Mouse (Mus musculus): Measurements from ENCODE around the gene Gtf2a1l. TPM values are rescaled to one million over a fixed set of nuclear protein-coding genes. Genes with fewer than 3 reads are reported as not detected.

Gene Gtf2a1l
- polyA plus RNA-seq, 1 experiment from 2014 or later = 0.20 TPM

DNA sequence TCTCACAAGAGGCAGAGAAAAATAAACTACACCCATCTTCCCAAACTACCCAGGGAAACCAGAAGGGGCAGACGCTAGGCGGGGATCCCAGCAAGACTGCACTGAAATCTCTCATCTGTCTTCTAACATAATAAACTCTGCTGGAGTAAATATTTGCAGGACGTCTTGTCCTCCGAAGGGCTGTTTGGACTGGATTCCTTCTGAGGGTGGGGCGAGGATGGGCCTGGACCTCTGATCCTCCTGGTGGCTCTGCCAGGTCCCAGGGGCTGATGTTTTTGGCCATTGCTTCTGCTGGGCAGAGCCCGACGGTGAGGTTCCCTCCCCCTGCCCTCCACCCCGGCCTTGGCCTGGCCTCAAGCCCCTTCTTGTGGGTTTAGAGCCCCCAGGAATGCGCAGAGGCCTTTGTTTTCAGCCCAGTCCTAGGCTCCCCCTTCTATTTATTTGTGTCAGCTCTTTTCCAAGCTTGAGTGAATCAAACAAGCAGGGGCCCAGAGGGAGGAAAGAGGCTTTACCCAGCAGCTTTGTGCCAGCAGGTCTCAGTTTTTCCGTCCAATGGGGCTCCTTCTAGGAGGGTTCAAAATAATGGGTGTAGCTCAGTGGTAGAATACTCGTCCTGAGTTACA lies 38.4 kb upstream of the Gtf2a1l start:
- 29% methylated on average over 11 of the region's 11 CpGs for WGBS
- peak overlapping the region; percentile 64 for H3K9ac ChIP-seq
- H3K27ac ChIP-seq (ENCODE audit: poor library complexity, severe bottlenecking) = peak overlapping the region; percentile 95
- peak overlapping the region; percentile 58 for H3K4me2 ChIP-seq
- peak overlapping the region; percentile 10; the same call in 1 of the 2 replicates for H3K4me3 ChIP-seq
- H3K27me3 ChIP-seq (replicated peaks) = no peaks in the 10 kb centered on the region
- peaks cover 7% of the 10 kb centered on the region for H3K36me3 ChIP-seq
- no peaks in the 10 kb centered on the region for H3K9me3 ChIP-seq (replicated peaks)
- 0 out of 2 replicates have a peak, but pooled peaks have one; percentile 4 for ATAC-seq (ENCODE audit: insufficient number of reproducible peaks, low FRiP score)
- peaks cover 63% of the 10 kb centered on the region for H3K4me1 ChIP-seq (replicated peaks)

DNA sequence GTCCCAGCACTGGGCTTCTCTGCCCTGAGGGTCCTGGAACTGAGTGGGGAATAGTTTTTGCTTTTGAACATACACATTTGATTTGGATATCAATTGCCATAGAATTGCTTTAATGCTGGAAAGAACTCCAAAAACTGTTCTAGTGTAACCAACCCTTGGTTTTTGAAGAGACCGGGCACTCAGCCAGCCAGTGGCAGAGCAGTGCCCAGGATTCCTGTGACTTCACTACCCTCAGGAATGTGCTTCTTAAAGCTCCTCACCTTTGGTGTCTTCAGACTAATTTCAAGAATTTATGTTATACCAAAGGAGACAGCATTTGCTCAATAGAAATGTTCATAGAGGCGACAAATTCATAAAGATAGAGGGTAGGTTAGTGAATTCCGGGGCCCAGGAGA lies 37.9 kb upstream of the Gtf2a1l start:
- H3K4me2 ChIP-seq = peak overlapping the region; percentile 58
- 70% methylated on average over 3 of the region's 3 CpGs for WGBS
- H3K27ac ChIP-seq (ENCODE audit: poor library complexity, severe bottlenecking) = peak overlapping the region; percentile 95
- ATAC-seq (ENCODE audit: insufficient number of reproducible peaks, low FRiP score) = no peak
- no peaks in the 10 kb centered on the region for H3K9me3 ChIP-seq (replicated peaks)
- peaks cover 12% of the 10 kb centered on the region for H3K36me3 ChIP-seq
- H3K9ac ChIP-seq = peak overlapping the region; percentile 64
- no peaks in the 10 kb centered on the region for H3K27me3 ChIP-seq (replicated peaks)
- H3K4me3 ChIP-seq = no peak overlapping the region
- H3K4me1 ChIP-seq (replicated peaks) = peaks cover 57% of the 10 kb centered on the region

DNA sequence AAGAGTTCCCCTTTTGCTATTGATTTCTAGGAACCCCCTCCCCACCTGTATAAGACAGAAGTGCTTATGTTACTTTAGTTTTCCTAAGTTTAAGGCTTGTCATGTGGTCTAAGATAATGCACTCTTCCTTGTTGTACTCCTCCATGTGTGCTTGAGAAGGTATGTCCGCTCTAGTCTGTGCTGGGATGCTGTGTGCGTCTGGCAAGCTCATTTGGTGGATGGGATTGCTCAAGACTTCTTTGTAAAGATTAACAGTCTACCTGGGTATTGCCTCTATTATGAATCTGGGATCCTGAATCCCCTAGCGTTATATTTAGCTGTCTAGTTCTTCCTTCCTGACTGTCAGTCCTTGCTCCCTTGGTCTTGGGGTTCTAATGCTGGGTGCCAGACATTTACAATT lies 35.8 kb upstream of the Gtf2a1l start:
- Histone ChIP-seq H3K4me3 (no peak overlapping the region), H3K27ac (ENCODE audit: poor library complexity, severe bottlenecking) (no peak overlapping the region), H3K4me1 (replicated peaks) (peaks cover 39% of the 10 kb centered on the region), H3K27me3 (replicated peaks) (no peaks in the 10 kb centered on the region), H3K9ac (no peak overlapping the region), H3K36me3 (peaks cover 27% of the 10 kb centered on the region), H3K9me3 (replicated peaks) (no peaks in the 10 kb centered on the region), H3K4me2 (no peak overlapping the region)
- 81% methylated on average over 3 of the region's 3 CpGs for WGBS
- ATAC-seq (ENCODE audit: insufficient number of reproducible peaks, low FRiP score) = no peak

DNA sequence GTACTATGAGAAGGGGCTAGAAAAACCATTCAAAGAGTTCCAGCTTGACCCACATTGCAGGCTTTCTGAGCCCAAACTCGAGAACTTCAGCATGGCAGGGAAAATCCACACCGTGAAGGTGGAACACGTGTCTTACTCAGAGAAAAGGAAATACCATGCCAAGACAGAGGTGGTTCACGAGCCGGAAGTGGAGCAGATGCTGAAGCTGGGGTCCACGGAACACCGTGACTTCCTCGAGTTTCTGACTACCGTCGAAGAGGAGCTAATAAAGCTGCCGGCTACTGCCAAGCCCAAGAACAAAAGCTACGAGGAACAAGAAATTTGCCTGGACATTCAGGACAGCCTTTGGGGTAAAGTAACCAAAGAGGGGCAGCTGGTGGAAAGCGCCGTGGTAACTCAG lies 32.4 kb upstream of the Gtf2a1l start:
- Histone ChIP-seq H3K4me1 (replicated peaks) (peaks cover 13% of the 10 kb centered on the region), H3K9me3 (replicated peaks) (no peaks in the 10 kb centered on the region), H3K36me3 (peaks cover 30% of the 10 kb centered on the region), H3K4me3 (no peak overlapping the region), H3K4me2 (no peak overlapping the region), H3K27me3 (replicated peaks) (no peaks in the 10 kb centered on the region), H3K9ac (no peak overlapping the region), H3K27ac (ENCODE audit: poor library complexity, severe bottlenecking) (no peak overlapping the region)
- WGBS = 79% methylated on average over 14 of the region's 14 CpGs
- ATAC-seq (ENCODE audit: insufficient number of reproducible peaks, low FRiP score) = no peak

GRCm38 (mm10) chr17:88636587-88636986 lies 31.9 kb upstream of the Gtf2a1l start:
- no peak for ATAC-seq (ENCODE audit: insufficient number of reproducible peaks, low FRiP score)
- H3K36me3 ChIP-seq = peaks cover 30% of the 10 kb centered on the region
- H3K9ac ChIP-seq = no peak overlapping the region
- H3K4me3 ChIP-seq = no peak overlapping the region
- H3K27me3 ChIP-seq (replicated peaks) = no peaks in the 10 kb centered on the region
- H3K9me3 ChIP-seq (replicated peaks) = no peaks in the 10 kb centered on the region
- H3K4me1 ChIP-seq (replicated peaks) = peaks cover 13% of the 10 kb centered on the region
- H3K27ac ChIP-seq (ENCODE audit: poor library complexity, severe bottlenecking) = no peak overlapping the region
- no peak overlapping the region for H3K4me2 ChIP-seq
- 61% methylated on average over 12 of the region's 12 CpGs for WGBS

- no peak for ATAC-seq (ENCODE audit: insufficient number of reproducible peaks, low FRiP score)
- no peak overlapping the region for H3K4me3 ChIP-seq
- H3K4me2 ChIP-seq = no peak overlapping the region
- 25% methylated on average over 6 of the region's 6 CpGs for WGBS
- no peaks in the 10 kb centered on the region for H3K9me3 ChIP-seq (replicated peaks)
- peaks cover 6% of the 10 kb centered on the region; the same call in 1 of the 2 replicates for H3K4me1 ChIP-seq (replicated peaks)
- no peak overlapping the region for H3K9ac ChIP-seq
- H3K27me3 ChIP-seq (replicated peaks) = no peaks in the 10 kb centered on the region
- no peak overlapping the region for H3K27ac ChIP-seq (ENCODE audit: poor library complexity, severe bottlenecking)
- peaks cover 35% of the 10 kb centered on the region for H3K36me3 ChIP-seq
Observed at GRCm38 (mm10) chr17:88641012-88641411, 27.4 kb upstream of the Gtf2a1l start.

DNA sequence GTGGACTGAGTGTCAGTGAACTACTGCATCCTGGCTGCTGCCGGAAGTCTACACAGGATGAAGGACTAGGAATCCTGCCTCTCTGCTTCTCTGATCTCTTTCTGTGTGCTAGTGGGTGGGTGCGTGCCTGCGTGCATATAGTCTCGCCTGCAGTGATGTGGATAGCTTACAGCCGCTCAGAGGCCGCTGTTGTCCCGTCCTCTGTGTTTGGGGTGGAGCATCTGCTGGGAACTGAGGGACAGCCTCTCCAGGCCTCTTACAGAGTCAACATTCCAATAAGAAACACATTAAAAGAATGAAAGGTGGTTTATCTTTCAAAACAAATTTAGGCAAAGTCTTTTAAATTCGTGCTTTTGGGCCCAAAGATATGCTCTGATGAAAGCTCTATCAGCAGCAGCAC lies 26.6 kb upstream of the Gtf2a1l start:
- Histone ChIP-seq H3K27ac (ENCODE audit: poor library complexity, severe bottlenecking) (no peak overlapping the region), H3K9ac (no peak overlapping the region), H3K36me3 (peaks cover 34% of the 10 kb centered on the region), H3K4me3 (no peak overlapping the region), H3K4me1 (replicated peaks) (peaks cover 6% of the 10 kb centered on the region; the same call in 1 of the 2 replicates), H3K9me3 (replicated peaks) (no peaks in the 10 kb centered on the region), H3K27me3 (replicated peaks) (no peaks in the 10 kb centered on the region), H3K4me2 (no peak overlapping the region)
- 90% methylated on average over 8 of the region's 8 CpGs for WGBS
- ATAC-seq (ENCODE audit: insufficient number of reproducible peaks, low FRiP score) = no peak

- 84% methylated on average over 7 of the region's 7 CpGs for WGBS
- H3K4me1 ChIP-seq (replicated peaks) = peaks cover 5% of the 10 kb centered on the region; the same call in 1 of the 2 replicates
- no peak overlapping the region for H3K4me2 ChIP-seq
- no peak overlapping the region for H3K27ac ChIP-seq (ENCODE audit: poor library complexity, severe bottlenecking)
- H3K9ac ChIP-seq = no peak overlapping the region
- H3K36me3 ChIP-seq = peaks cover 49% of the 10 kb centered on the region
- no peaks in the 10 kb centered on the region for H3K9me3 ChIP-seq (replicated peaks)
- no peak overlapping the region for H3K4me3 ChIP-seq
- no peaks in the 10 kb centered on the region for H3K27me3 ChIP-seq (replicated peaks)
- ATAC-seq (ENCODE audit: insufficient number of reproducible peaks, low FRiP score) = no peak
Observed at GRCm38 (mm10) chr17:88644876-88645275, 23.6 kb upstream of the Gtf2a1l start.

GRCm38 (mm10) chr17:88645299-88645698 lies 23.2 kb upstream of the Gtf2a1l start:
- H3K27me3 ChIP-seq (replicated peaks) = no peaks in the 10 kb centered on the region
- ATAC-seq (ENCODE audit: insufficient number of reproducible peaks, low FRiP score) = no peak
- H3K4me2 ChIP-seq = no peak overlapping the region
- H3K9me3 ChIP-seq (replicated peaks) = no peaks in the 10 kb centered on the region
- H3K9ac ChIP-seq = no peak overlapping the region
- H3K4me1 ChIP-seq (replicated peaks) = peaks cover under 1% of the 10 kb centered on the region; the same call in 1 of the 2 replicates
- H3K36me3 ChIP-seq = peaks cover 49% of the 10 kb centered on the region
- no peak overlapping the region for H3K4me3 ChIP-seq
- 87% methylated on average over 11 of the region's 11 CpGs for WGBS
- H3K27ac ChIP-seq (ENCODE audit: poor library complexity, severe bottlenecking) = no peak overlapping the region

DNA sequence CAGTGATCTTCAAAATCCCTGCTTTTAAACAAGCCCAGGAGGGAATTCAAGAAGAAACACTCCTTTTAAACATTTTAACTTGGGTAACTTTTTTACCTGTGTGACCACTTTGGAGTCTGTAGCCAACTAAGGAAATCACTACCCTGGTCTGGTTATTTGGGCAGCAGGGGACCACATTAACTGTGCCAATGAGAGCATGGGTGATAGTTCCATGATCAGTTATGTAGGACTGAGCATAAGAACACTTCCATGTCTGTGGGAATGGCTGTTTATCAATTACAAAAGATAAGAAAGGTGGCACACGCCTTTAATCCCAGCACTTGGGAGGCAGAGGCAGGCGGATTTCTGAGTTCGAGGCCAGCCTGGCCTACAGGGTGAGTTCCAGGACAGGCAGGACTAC lies 21.3 kb upstream of the Gtf2a1l start:
- ATAC-seq (ENCODE audit: insufficient number of reproducible peaks, low FRiP score) = no peak
- H3K36me3 ChIP-seq = peaks cover 49% of the 10 kb centered on the region
- H3K4me2 ChIP-seq = no peak overlapping the region
- no peak overlapping the region for H3K9ac ChIP-seq
- H3K9me3 ChIP-seq (replicated peaks) = no peaks in the 10 kb centered on the region
- H3K4me3 ChIP-seq = no peak overlapping the region
- no peaks in the 10 kb centered on the region for H3K27me3 ChIP-seq (replicated peaks)
- H3K27ac ChIP-seq (ENCODE audit: poor library complexity, severe bottlenecking) = no peak overlapping the region
- 85% methylated on average over 3 of the region's 3 CpGs for WGBS
- no peaks in the 10 kb centered on the region for H3K4me1 ChIP-seq (replicated peaks)

- no peak overlapping the region for H3K4me2 ChIP-seq
- no peak overlapping the region for H3K4me3 ChIP-seq
- H3K36me3 ChIP-seq = peaks cover 18% of the 10 kb centered on the region
- H3K9ac ChIP-seq = no peak overlapping the region
- H3K27me3 ChIP-seq (replicated peaks) = 0 out of 2 replicates have a peak, but pooled peaks cover 3% of the 10 kb centered on the region
- no peak overlapping the region for H3K27ac ChIP-seq (ENCODE audit: poor library complexity, severe bottlenecking)
- no peaks in the 10 kb centered on the region for H3K9me3 ChIP-seq (replicated peaks)
- 5% methylated on average over 9 of the region's 9 CpGs for WGBS
- ATAC-seq (ENCODE audit: insufficient number of reproducible peaks, low FRiP score) = no peak
- H3K4me1 ChIP-seq (replicated peaks) = 0 out of 2 replicates have a peak, but pooled peaks cover 5% of the 10 kb centered on the region
Observed at GRCm38 (mm10) chr17:88652010-88652409, 16.4 kb upstream of the Gtf2a1l start.
